Mouse (Mus musculus): ENCODE measurements around the gene Epn1.

DNA sequence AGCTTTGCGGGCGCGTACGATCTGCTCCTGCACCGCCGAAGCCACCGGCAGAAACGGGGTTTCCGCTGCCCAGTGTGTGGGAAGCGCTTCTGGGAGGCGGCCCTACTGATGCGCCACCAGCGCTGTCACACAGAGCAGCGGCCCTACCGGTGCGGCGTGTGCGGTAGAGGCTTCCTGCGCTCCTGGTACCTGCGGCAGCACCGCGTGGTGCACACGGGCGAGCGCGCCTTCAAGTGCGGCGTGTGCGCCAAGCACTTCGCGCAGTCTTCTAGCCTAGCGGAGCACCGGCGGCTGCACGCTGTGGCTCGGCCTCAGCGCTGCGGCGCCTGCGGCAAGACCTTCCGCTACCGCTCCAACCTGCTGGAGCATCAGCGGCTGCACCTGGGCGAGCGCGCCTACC, 48.5 kb upstream of the Epn1 start:
- no peak for TF ChIP-seq CTCF (IDR thresholded peaks at IDR 0.05; ENCODE audit: insufficient read depth, low read length)
- TF ChIP-seq POLR2A (IDR thresholded peaks at IDR 0.05; ENCODE audit: borderline replicate concordance, extremely low read depth, low read depth, low read length), result no peak

All from lung, adult 2 months (tissue).